Mouse (Mus musculus) heart, adult 18-20 months (tissue): ENCODE results near the gene Tk1. TPM values are rescaled to one million over a fixed set of nuclear protein-coding genes. Genes with fewer than 3 reads are reported as not detected.
"Not testable (repeated sequence)": the region's sequence is repeated elsewhere in the genome, so short reads cannot be mapped to it uniquely, and the experiment has no call there.

Experiments used
- DNase-seq, 2 experiments: peaks; one replicate each; pipeline ENCODE4 v3.0.0; 2021 to 2022; ENCODE audit warnings: mixed read lengths in 1 of 2
- total RNA-seq, 2 experiments: library from RNA; stranded (reverse); gene quantifications; 2 replicates each; pipeline ENCODE4 v1.2.3; 2021

Tk1 gene
- total RNA-seq, 2 experiments from 2014 or later = 1.4 to 1.7 TPM

GRCm38 (mm10) chr11:117790703-117791440 is 35.0 kb downstream of the Tk1 start:
- peak in 1 of 2 experiments; percentile 29 for DNase-seq

- DNase-seq = peak; percentile 74 to 84
Measured at GRCm38 (mm10) chr11:117790286-117790685, 35.6 kb downstream of the Tk1 start.

- DNase-seq = not testable (repeated sequence)
Measured at GRCm38 (mm10) chr11:117788481-117788880, 37.4 kb downstream of the Tk1 start.

- peak; percentile 63 to 71 for DNase-seq
Measured at GRCm38 (mm10) chr11:117786294-117786693, 39.6 kb downstream of the Tk1 start.

GRCm38 (mm10) chr11:117783683-117784309 is 42.1 kb downstream of the Tk1 start:
- DNase-seq = peak; percentile 51 to 55

- peak; percentile 67 to 68 for DNase-seq
Measured at GRCm38 (mm10) chr11:117783089-117783488, 42.8 kb downstream of the Tk1 start.

- no peak for DNase-seq
Measured at GRCm38 (mm10) chr11:117782705-117783034, 43.2 kb downstream of the Tk1 start.

GRCm38 (mm10) chr11:117781993-117782704 is 43.7 kb downstream of the Tk1 start, which contains the start of the genes Tmc8 and Tmc6:
Gene Tmc8 (plus strand): TSS chr11:117782076.
Gene Tmc6 (minus strand): TSS chr11:117782198.
- peak; percentile 67 to 84 for DNase-seq

GRCm38 (mm10) chr11:117781199-117781821 is 44.6 kb downstream of the Tk1 start:
- peak; percentile 82 to 88 for DNase-seq

- DNase-seq = peak; percentile 88 to 94
Measured at GRCm38 (mm10) chr11:117780582-117781111, 45.2 kb downstream of the Tk1 start.

- no peak for DNase-seq
Measured at GRCm38 (mm10) chr11:117780199-117780515, 45.7 kb downstream of the Tk1 start.

- peak; percentile 80 to 92 for DNase-seq
Measured at GRCm38 (mm10) chr11:117779434-117780198, 46.3 kb downstream of the Tk1 start.

- DNase-seq = peak; percentile 51 to 53
Measured at GRCm38 (mm10) chr11:117778851-117779433, 47.0 kb downstream of the Tk1 start.

GRCm38 (mm10) chr11:117778031-117778430 is 47.9 kb downstream of the Tk1 start:
- no peak for DNase-seq

- DNase-seq = no peak
Measured at GRCm38 (mm10) chr11:117777111-117777510, 48.8 kb downstream of the Tk1 start.

GRCm38 (mm10) chr11:117776085-117776792 is 49.7 kb downstream of the Tk1 start:
- DNase-seq = no peak

- peak in 1 of 2 experiments; percentile 31 for DNase-seq
Measured at GRCm38 (mm10) chr11:117775540-117775939, 50.4 kb downstream of the Tk1 start.

- DNase-seq = peak; percentile 34 to 62
Measured at GRCm38 (mm10) chr11:117774925-117775324, 51.0 kb downstream of the Tk1 start.

GRCm38 (mm10) chr11:117772352-117772751 is 53.5 kb downstream of the Tk1 start:
- no peak for DNase-seq

GRCm38 (mm10) chr11:117770407-117770806 is 55.5 kb downstream of the Tk1 start:
- DNase-seq = no peak

GRCm38 (mm10) chr11:117769683-117770047 is 56.2 kb downstream of the Tk1 start:
- no peak for DNase-seq
